Mouse (Mus musculus): ENCODE data around the gene Srcin1.

Srcin1 gene

DNA sequence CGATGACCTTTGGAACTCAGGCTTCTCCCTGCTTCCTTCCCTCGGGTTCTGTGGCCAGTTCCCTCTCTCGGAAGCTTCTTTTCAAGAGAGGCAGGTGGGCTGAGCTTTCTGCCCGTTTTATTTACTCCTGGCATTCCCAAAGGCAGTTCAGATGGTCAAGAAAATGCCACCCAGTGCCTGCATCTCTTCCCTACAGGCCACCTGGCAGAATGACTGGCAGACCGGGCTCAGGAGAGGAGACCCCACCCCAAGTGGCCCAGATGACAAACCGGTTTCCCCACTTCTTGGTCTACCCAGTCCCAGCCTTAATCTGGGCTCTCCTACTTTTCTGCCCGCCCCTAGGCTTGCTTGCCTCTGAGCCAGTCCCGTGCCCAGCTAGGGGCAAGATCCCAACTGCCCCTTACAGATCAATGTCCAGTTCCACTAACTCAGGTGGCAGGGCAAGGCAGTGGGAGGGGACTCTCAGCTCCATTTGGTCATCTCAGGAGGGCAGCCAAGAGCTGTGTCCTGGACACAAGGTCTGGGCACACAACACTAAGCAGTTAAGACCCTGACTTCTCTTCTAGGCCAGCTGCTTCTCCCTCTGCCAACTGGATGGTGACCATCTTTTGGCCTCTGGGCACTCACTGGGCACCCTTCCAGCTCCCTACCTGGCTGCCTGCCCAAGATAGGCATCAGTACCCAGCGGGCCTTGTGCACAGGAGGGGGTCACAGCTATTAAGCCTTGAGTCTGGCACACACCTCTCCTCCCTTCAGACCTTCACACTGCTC lies at the start of gene Srcin1:
TSS of gene Srcin1 (minus strand) at position 51 of the 771 bp plus-strand sequence.
- DNase-seq (ENCODE audit: low read depth, low spot score) = peak; percentile 63

DNA sequence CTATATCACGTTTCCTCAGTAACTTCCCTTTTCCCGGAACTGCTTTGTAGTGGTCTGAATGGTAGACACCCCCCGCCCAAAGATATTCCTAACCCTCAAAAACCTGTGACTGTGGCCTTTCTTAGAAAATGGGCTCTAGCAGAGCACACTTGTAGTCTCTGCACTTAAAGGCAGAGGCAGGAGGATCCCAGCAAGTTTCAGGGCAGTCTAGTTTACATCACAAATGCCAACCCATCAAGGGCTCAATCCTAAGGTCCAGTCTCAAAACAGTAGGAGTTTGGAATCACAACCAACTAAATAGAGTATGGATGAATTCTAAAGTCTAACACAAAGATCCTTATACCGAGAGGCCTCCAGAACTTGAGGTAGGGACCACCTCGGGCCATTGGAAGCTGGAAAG lies 49.6 kb upstream of the Srcin1 start:
- no peak for DNase-seq (ENCODE audit: low read depth, low spot score)

DNA sequence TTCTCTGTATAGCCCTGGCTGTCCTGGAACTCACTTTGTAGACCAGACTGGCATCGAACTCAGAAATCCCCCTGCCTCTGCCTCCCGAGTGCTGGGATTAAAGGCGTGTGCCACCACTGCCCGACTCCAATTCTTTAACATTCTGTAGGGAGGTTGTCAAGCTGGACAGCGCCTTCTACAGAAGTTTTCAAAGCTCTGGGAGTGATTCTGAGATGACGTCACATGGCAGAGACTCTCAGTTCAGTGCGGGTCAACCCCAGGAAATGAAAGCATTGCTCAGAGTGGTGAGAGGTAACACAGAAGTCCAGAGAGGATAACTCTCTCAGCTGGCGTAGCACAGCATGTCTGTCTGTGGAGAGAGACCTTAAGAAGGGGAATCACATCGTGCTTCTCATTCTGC lies 47.2 kb upstream of the Srcin1 start:
- no peak for DNase-seq (ENCODE audit: low read depth, low spot score)

DNA sequence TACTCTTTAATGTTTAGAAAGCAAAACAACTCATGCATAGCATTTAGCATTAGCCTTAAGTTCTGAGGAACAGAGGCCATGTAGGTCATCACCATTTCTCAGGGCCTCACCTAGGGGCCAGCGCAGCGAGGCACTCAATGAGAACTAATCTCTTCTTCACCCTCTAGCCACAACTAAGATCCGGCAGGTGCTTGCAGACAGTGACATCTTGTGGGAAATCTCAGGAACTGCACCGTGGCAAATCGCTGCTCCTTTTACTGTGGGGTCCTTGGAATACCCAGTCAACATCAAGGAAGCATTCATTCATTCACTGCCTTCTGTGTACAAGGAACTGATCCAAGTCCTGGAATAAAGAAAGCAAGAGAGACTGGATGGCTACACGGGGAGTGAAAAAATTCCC lies 46.5 kb upstream of the Srcin1 start:
- peak; percentile 54 for DNase-seq (ENCODE audit: low read depth, low spot score)

DNA sequence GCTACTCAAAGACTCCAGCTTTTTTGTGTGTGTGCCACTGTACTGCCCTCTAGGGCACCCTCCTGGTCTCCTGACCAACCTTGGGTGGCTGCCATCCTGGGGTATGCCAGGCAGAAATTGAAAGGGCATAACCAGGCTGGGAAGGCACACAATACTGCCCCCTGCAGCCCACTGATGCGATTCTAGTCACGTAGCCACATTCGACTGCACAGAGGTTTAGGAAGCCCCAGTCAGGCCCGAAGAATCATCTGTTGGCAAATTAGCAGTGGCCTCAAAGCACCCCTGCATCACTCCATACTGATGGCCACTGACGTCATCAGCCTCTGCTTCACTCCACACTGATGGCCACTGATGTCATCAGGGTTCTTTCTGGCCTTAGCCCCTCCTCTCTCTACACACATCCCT lies 43.4 kb upstream of the Srcin1 start:
- no peak for DNase-seq (ENCODE audit: low read depth, low spot score)

DNA sequence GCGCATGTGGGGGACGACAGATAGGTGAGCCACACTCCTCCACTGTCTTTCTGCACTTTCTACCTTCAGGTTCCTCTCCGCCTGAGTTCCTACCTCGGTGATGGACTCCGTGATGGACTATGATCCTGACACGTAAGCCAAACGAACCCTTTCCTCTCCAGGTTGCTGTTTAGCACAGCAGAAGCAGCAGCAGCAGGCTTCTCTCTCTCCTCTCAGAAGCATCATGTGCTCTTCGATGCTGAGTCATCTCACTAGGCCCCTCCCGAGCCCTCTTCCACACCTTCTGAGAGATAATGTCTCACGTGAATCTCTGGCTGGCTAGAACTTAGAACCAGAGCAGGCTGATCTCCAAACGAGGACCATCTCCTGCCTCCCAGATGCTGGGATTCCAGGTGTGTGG lies 42.4 kb upstream of the Srcin1 start:
- DNase-seq (ENCODE audit: low read depth, low spot score) = no peak

DNA sequence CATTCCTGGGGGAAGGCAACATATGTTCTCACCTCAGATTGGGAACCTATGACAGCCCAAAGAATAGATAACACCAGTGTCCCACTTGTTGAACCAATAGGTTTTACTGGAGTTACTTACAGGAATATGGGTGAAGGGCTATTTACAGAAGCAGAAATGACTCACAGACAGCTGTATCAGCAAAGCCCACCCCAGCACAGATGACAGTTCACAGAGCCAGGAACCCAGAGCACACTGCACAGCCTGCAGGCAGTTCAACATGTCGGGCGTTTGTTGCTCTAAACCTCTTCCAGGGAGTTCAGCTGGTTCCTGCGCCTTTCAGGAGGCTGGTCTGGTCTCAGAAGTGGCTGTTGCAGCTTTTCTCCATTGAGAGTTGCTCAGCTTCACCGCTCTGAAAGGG lies 39.3 kb upstream of the Srcin1 start:
- no peak for DNase-seq (ENCODE audit: low read depth, low spot score)

DNA sequence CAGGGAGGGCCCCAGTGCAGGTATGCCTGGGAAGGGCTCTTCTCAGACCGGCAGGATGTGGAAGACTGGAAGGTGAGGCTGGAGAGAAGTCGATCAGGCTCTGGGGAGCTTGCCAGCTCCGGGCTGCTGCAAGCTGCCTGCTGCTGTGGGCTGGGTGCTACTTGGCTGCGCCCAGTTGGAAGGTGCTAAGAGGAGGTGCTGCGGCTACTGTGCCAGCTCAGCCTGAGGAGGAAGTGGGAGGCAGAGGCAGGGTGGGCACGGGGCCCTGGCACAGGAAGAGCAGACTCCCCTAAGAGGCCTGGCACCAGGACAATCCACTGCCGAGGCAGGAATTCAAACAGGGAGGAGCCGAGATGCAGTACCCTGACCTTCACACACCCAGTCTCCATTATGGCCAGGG lies 35.1 kb upstream of the Srcin1 start:
- no peak for DNase-seq (ENCODE audit: low read depth, low spot score)

DNA sequence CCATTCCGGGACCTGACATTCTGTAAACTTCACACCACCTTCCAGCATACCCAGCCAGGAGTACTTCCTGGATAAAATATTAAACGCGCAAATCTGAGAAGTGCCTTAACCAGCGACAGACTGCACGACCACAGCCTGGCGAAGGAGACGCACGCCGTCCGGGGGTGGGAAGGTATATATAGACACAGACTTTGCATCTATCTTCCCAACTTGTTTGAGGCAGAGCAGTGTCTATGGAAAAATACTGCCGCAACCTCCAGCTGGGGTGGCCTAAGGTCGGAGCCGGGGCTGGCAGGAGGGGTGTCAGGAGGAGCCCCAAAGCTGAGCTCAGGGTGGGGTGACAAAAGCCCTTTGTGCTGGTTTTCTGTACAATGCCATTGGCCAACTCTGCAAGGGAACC lies 33.8 kb upstream of the Srcin1 start:
- no peak for DNase-seq (ENCODE audit: low read depth, low spot score)

DNA sequence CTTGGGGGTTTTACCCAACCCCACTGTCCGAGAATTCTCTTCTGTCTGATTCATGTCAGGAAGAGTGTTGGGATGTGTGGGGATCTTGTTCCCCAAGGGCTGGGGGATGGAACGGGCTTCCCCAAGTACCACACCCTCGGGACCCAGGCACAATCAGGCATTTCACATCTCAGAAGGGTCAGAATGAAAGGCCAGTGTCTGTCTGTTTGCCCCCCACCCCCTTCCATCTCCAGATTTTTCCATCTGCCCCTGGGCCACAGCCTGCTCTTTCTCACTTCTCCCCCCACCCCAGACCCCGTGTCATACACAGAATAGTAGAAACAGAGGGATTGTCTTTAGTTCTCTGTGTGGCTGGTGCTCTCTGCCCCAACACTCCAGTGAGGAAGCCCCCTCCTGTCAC lies 32.9 kb upstream of the Srcin1 start:
- no peak for DNase-seq (ENCODE audit: low read depth, low spot score)

DNA sequence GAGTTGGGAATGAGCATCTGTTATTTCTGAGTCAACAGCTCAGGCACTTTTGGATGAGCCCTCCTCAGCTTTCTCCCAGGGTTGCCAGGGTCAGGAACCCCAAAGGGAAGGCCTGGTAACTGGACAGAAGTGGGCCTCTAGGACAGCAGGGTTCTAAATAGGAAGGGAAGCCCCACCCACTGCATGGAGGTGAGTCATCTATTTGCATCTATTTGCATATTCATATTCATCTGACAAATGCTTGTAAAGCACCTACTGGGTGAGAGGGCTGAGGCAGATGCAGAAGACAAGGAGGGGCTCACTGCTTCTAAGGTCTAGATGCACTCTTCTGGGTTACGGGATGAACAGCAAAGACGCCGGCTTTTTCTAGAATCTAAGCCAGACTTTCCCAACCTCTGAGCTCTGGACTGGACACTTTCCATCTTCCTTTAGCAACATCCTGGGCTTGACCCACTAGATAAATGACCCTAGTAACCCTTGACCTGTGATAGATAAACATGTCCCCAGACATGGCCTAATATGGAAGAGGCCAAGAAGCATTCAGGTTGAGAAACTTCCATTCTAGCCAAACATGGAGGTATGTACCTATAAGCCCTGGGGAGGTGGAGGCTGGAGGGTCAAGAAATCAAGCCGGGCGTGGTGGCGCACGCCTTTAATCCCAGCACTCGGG lies 31.2 kb upstream of the Srcin1 start:
- no peak for DNase-seq (ENCODE audit: low read depth, low spot score)

DNA sequence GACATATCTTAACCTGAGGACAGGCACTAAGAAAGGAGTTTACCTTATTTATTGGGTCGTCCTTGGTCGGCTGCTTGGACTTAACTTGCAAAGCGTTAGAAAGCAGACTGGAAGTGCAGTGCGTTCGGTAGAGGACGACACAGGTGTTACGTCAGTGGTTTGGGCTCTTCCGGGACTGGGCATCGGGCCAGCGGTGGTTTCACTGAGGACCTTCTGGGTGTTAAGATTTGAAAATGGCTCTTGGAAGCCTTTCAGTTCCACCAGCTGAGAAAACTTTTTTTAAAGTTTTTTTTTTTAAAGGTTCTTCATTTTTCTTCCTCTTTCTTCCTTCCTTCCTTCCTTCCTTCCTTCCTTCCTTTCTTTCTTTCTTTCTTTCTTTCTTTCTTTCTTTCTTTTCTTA lies 27.9 kb upstream of the Srcin1 start:
- no peak for DNase-seq (ENCODE audit: low read depth, low spot score)

DNA sequence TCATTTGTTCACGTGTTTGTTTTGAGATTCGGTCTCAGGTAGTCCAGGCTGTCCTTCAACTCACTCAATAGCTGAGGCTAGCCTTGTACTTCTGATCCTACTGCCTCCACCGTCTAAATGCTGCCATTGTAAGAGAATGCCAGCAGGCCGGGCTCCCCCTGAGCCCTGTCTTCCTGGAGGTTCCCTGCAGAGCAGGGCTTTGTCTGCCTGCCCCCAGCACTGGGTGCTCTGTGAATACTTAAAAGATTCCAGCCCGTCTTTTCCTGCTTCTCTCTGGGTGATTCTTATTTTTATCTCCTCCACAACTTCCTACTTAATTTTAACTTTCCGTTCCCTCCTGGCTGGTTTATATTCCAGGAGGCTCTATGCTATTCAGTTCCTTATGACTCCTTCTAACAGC lies 26.2 kb upstream of the Srcin1 start:
- DNase-seq (ENCODE audit: low read depth, low spot score) = no peak

DNA sequence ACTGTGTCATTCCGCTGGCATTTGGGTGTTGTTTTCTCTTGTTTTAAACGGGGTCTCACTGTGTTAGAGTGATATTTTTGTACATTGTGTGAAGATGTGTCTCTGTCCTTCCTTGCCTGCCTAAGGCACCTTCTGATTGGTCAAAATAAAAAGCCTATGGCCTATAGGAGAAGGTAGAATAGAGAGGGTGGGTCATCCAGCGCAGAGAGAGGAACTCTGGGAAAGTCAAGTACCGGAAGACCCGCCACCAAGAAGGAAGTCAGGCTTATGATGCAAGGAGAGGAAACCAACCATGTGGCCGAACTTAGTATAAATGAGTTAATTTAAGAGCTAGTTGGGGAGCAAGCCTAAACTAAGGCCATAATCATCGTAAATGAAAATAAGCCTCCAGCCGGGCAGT lies 23.1 kb upstream of the Srcin1 start:
- no peak for DNase-seq (ENCODE audit: low read depth, low spot score)

DNA sequence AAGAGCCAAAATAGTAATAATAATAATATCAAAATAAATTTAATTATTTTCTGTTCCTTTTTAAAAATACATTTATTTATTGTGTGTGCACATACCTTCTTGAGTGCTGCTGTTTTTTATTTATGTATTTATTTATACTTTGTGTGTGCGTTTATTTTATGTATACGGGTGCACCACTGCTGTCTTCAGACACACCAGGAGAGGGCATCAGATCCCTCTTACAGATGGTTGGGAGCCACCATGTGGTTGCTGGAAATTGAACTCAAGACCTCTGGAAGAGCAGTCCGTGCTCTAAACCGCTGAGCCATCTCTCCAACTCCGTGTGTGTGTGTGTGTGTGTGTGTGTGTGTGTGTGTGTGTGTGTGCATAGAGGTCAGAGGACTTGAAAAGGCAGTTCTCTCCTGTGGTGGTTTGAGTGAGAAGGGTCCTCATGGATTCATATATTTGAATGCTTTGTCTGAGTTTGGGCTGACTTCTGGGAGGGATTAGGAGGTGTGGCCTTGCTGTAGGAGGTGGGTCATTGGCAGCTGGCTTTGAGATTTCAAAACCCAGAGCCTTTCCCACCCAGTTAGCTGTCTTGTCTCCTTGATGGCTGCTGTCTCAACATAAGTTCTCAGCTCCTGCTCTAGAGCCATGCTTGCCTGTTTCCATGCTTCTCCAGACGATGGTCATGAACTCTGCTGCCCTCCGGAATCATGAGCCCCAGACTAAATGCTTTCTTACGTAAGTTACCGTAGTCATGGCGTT lies 22.1 kb upstream of the Srcin1 start:
- DNase-seq (ENCODE audit: low read depth, low spot score) = no peak

DNA sequence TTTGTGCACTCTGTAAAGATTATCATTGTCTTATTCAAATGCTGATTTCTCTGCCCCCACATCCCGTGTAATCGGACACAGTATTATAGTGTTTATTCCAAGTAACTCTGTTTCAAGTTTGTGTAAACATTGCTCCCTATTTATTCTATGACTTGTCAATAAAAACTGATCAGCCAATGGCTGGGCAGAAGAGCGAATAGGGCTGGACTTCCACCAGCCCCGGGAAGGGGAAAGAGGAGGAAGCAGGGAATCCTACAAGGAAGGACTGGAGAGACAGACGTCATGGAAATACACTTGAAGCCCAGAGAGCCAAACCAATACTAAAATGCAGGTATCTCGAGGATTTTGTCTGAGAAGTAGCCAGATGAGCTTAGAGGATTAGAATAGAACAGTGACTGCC lies 18.1 kb upstream of the Srcin1 start:
- no peak for DNase-seq (ENCODE audit: low read depth, low spot score)

DNA sequence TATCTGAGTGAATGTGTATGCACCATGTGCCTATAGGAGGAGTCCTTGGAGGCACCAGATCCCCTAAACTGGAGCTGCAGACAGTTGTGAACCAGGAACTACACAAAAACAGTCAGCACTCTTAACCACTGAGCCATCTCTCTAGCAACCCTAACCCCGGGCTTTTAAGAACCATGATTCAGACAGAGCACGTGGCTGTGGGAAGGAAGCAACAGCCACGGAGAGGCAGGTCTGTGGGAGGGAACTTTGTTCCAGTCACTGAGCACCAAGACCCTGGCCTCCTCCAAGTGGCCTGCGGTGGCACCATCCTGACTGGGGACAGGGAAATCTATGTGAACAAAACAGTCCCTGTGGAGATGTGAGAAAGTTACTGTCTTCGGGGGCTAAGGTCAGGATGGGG lies 15.9 kb upstream of the Srcin1 start:
- no peak for DNase-seq (ENCODE audit: low read depth, low spot score)

DNA sequence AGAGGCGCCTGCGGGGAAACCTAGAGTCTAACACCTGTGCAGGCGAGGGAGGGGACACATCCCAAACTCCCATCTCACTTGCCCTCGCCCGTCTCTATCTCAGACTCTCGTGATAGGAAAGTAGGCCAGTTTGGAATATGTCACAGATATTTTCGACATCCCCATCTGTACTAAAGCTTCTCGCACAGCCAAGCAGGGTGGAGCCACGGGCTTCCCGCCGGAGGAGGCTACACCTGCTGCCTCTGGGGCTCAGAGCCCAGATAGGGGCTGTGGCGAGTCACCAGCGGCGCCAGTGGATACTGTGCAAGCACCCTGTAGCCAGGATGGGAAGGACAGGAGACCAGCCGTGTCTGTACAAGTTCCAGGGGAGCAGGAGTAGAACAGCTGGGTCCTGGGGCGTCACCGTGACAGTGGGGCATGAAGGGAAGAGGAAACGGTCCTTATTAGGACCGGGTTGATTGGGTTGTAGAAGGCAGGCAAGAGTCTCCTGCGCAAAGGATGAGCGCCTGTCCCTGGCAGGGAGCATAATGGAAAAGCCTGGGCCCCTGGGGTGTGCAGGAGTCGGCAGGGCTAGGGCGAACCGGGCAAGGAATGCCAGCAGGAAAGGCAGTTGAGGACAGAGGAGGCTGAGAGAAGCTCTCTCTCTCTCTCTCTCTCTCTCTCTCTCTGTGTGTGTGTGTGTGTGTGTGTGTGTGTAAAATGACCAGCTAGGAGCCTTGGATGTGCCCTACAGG lies 14.4 kb upstream of the Srcin1 start:
- DNase-seq (ENCODE audit: low read depth, low spot score) = no peak

DNA sequence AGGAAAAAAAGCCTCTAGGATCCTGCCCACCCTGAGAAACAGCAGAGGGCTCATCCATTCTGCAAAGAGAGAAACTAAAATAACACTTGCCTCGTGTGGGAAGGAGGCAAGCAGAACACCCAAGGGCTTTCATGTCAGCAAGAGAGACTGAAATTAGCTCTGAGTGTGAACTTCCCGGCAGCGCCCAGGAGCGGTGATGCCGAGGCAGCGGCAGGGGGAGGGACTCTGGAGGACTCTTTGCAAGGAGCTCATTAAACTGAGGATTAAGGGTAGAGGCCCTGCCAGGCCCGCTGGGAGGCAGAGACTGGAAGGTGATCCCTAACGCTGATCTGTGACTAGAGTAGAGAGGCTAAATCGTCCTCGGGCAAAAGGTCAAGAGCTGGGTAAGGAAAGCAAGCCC lies 13.2 kb upstream of the Srcin1 start:
- peak; percentile 30 for DNase-seq (ENCODE audit: low read depth, low spot score)

DNA sequence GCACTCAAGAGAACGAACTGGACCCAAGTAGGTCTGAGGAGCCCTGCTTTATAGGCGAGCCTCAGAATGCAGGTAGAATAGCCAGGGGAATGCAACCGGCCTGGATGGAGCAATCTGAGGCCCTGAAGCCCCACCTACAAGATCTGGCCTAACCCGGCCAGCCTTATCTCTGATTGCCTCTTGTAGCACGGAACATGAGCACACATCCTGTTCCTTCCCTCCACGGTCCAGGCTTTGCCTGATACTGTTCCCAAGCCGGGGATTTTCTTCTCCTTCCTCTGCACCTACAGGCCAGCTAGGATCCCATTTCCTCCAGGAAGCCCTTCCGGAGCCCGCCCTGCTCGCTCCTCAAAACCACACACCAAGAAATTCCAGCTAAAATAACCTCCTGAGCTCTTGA lies 9.9 kb upstream of the Srcin1 start:
- no peak for DNase-seq (ENCODE audit: low read depth, low spot score)

DNA sequence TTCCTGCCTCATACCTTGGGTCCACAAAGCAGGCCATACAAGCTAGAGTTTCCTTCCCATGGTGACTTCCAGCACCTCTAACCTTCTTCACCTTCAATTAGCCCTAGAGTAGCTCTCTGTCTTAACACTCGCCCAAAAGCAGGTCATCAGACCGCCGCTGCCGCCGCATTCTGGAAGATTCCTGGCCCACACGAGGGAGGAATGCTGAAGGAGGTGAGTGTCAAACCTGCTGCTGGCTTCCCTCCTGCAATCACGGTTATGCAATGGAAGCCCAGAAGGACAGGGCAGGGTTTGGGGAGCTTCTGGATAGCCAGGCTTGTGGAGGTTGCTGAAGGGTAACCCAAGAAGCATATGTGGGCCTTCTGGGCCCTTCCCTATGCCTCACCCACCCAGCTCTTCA lies 8.5 kb upstream of the Srcin1 start:
- DNase-seq (ENCODE audit: low read depth, low spot score) = no peak
